In genomic region chr1:139346602-139347371, GRCm38 (mm10) we compare ENCODE assay signal across 11 mouse cellular contexts. TPM values are rescaled to one million over a fixed set of nuclear protein-coding genes. Genes with fewer than 3 reads are reported as not detected.
DNase-seq lines count a peak whose midpoint lies in the region; ATAC-seq lines count a peak whose summit lies in the region.
"Had no signal": no experiment of that assay in that cellular context is flagged by ENCODE, and none has a peak within 500 bp of the region (broad histone marks: within the 10 kb centered on the region; RNA-seq: fewer than 3 reads in every experiment).

No protein-coding gene starts in this region.

- H3K4me3 ChIP-seq in forebrain, embryonic 14.5 days (ENCODE audit: low read depth, low read length): no peak overlapping the region
- H3K4me3 ChIP-seq: liver, embryonic 13.5 days had no signal

- H3K9me3 ChIP-seq in forebrain, embryonic 14.5 days (replicated peaks; ENCODE audit: control insufficient read depth, low read length): no peaks in the 10 kb centered on the region
- H3K9me3 ChIP-seq: liver, embryonic 13.5 days had no signal

- peaks cover 19% of the 10 kb centered on the region for H3K4me1 ChIP-seq in forebrain, embryonic 14.5 days (ENCODE audit: control insufficient read depth, insufficient read depth, low read length)
- H3K4me1 ChIP-seq: liver, embryonic 13.5 days had no signal

- no peaks in the 10 kb centered on the region for H3K36me3 ChIP-seq in forebrain, embryonic 14.5 days (ENCODE audit: control insufficient read depth, insufficient read depth, low read length)
- H3K36me3 ChIP-seq: liver, embryonic 13.5 days had no signal

- DNase-seq in cerebellum, adult 8-10 months: peak; percentile 2
- DNase-seq in cerebellum, adult 18-20 months: no peak
- peak; percentile 92 for DNase-seq in forebrain, embryonic 14.5 days (ENCODE audit: low spot score)
- DNase-seq in left cerebral cortex, adult 11 months (ENCODE audit: low spot score): peak; percentile 26
- DNase-seq in retina, embryonic 14.5 days (ENCODE audit: low spot score): peak; percentile 80
- no peak for DNase-seq in heart, postnatal 4 days
- no peak for DNase-seq in adrenal gland, postnatal 36 days
- DNase-seq: heart, adult 18-20 months; liver, embryonic 13.5 days had no signal

- no peak overlapping the region for H3K4me2 ChIP-seq in forebrain, embryonic 14.5 days (ENCODE audit: low read length)
- H3K4me2 ChIP-seq: liver, embryonic 13.5 days had no signal

- no peaks in the 10 kb centered on the region for H3K27me3 ChIP-seq in forebrain, embryonic 14.5 days (replicated peaks; ENCODE audit: control insufficient read depth, insufficient read depth, low read length)
- H3K27me3 ChIP-seq: liver, embryonic 13.5 days had no signal

- peak; percentile 96 for ATAC-seq in forebrain, embryonic 14.5 days
- no peak for ATAC-seq in activated CD4-positive, CD25-positive, alpha-beta regulatory T cell, adult 4 months

- 15% methylated on average over 11 of the region's 11 CpGs for WGBS in forebrain, embryonic 14.5 days

- H3K27ac ChIP-seq in forebrain, embryonic 14.5 days (ENCODE audit: low read depth, low read length): peak overlapping the region; percentile 79
- H3K27ac ChIP-seq: liver, embryonic 13.5 days had no signal

- H3K9ac ChIP-seq in forebrain, embryonic 14.5 days (ENCODE audit: low read length): no peak overlapping the region
- H3K9ac ChIP-seq: liver, embryonic 13.5 days had no signal

RNA-seq across cellular contexts. Expression of gene Crb1, which starts 30.1 kb away (rescaled TPM):
- polyA plus RNA-seq in forebrain, embryonic 14.5 days (2014; fragmentation: Nextera tagmentation; extraction: Ambion mirVana): 1.3 and 1.8 TPM in 2 replicates
- under 1 TPM; 0.07 to 0.12 TPM for total RNA-seq in heart, postnatal 4 days (2021)
- polyA plus RNA-seq in activated CD4-positive, CD25-positive, alpha-beta regulatory T cell, adult 4 months (2017; shearing (Covaris generic)): not detected
- not detected for total RNA-seq in adrenal gland, postnatal 36 days (2021)
- polyA plus RNA-seq: liver, embryonic 13.5 days; small intestine, adult 2 months had no signal

Comparison
In these comparisons a context has a peak if more than half of its experiments do, and no peak if none do; other contexts are left out.
1. DNase-seq: peak in cerebellum, adult 8-10 months (single experiment), forebrain, embryonic 14.5 days (single experiment), left cerebral cortex, adult 11 months (single experiment) and retina, embryonic 14.5 days (single experiment); none in cerebellum, adult 18-20 months (0 of 2), heart, postnatal 4 days (single experiment) and adrenal gland, postnatal 36 days (0 of 2).